Mouse (Mus musculus) myocyte (in vitro differentiated cells): Measurements from ENCODE around the gene Ddx23.

Experiments used
- CEBPB ChIP-seq: IDR thresholded peaks from 2 replicates; pipeline ENCODE4 v1.6.1; 2011; ENCODE audit warnings: mild to moderate bottlenecking, moderate library complexity; ENCODE audit not compliant: poor library complexity, insufficient read depth, severe bottlenecking
- E2F4 ChIP-seq: IDR thresholded peaks from one replicate; pipeline ENCODE4 v1.6.1; 2011; ENCODE audit warnings: mild to moderate bottlenecking, control low read depth, moderate library complexity; ENCODE audit not compliant: insufficient read depth
- MAX ChIP-seq: IDR thresholded peaks from one replicate; pipeline ENCODE4 v1.6.1; 2011; ENCODE audit warnings: low read depth, mild to moderate bottlenecking, control low read depth
- MYOD1 ChIP-seq, 3 experiments: IDR thresholded peaks; one replicate each; pipeline ENCODE4 v1.6.1; 2011; ENCODE audit warnings: control low read depth in 2 of 3, low read depth in 2 of 3, mild to moderate bottlenecking in 2 of 3, moderate library complexity in 1 of 3; ENCODE audit not compliant: insufficient read length in 2 of 3, control insufficient read depth in 1 of 3
- MYOG ChIP-seq, 3 experiments: IDR thresholded peaks; one replicate each; pipeline ENCODE4 v1.6.1; 2011; ENCODE audit warnings: control low read depth in 2 of 3, low read depth in 2 of 3, mild to moderate bottlenecking in 2 of 3; ENCODE audit not compliant: insufficient read length in 2 of 3, control insufficient read depth in 1 of 3, insufficient read depth in 1 of 3
- POLR2A ChIP-seq: IDR thresholded peaks from one replicate; pipeline ENCODE4 v1.6.1; 2011; ENCODE audit warnings: low read depth, mild to moderate bottlenecking, control low read depth, moderate library complexity; ENCODE audit not compliant: insufficient read length
- POLR2AphosphoS2 ChIP-seq: IDR thresholded peaks from one replicate; pipeline ENCODE4 v1.6.1; 2011; ENCODE audit warnings: low read depth, control low read depth; ENCODE audit not compliant: insufficient read length
- REST ChIP-seq: IDR thresholded peaks from one replicate; pipeline ENCODE4 v1.6.1; 2011; ENCODE audit warnings: mild to moderate bottlenecking, control low read depth, moderate library complexity; ENCODE audit not compliant: insufficient read depth, insufficient read length
- SRF ChIP-seq: IDR thresholded peaks from one replicate; pipeline ENCODE4 v1.6.1; 2011; ENCODE audit warnings: low read depth; ENCODE audit not compliant: control insufficient read depth, insufficient read length
- TCF12 ChIP-seq: IDR thresholded peaks from one replicate; pipeline ENCODE4 v1.6.1; 2011; ENCODE audit warnings: mild to moderate bottlenecking, control low read depth; ENCODE audit not compliant: poor library complexity, insufficient read depth, severe bottlenecking
- TCF3 ChIP-seq: IDR thresholded peaks from one replicate; pipeline ENCODE4 v1.6.1; 2011; ENCODE audit warnings: low read depth, control low read depth; ENCODE audit not compliant: insufficient read length
- USF1 ChIP-seq: IDR thresholded peaks from one replicate; pipeline ENCODE4 v1.6.1; 2011; ENCODE audit warnings: low read depth, mild to moderate bottlenecking, control low read depth, moderate library complexity

GRCm38 (mm10) chr15:98646737-98647136 lies 16.0 kb downstream of the Ddx23 start:
- peak; percentile 10 for TF ChIP-seq POLR2A
- no peak for TF ChIP-seq E2F4
- TF ChIP-seq REST: no peak
- no peak for TF ChIP-seq TCF12
- TF ChIP-seq CEBPB: no peak
- no peak for TF ChIP-seq MYOD1 (IDR thresholded peaks at IDR 0.05; ENCODE audit: control insufficient read depth in 1 of 3, insufficient read length in 2 of 3, low read depth in 2 of 3)
- TF ChIP-seq MAX: no peak
- TF ChIP-seq USF1: no peak
- TF ChIP-seq MYOG (IDR thresholded peaks at IDR 0.05; ENCODE audit: control insufficient read depth in 1 of 3, insufficient read depth in 1 of 3, insufficient read length in 2 of 3, low read depth in 2 of 3): no peak
- TF ChIP-seq POLR2AphosphoS2: peak; percentile 32
- TF ChIP-seq SRF: peak; percentile 11
- no peak for TF ChIP-seq TCF3
